Mouse (Mus musculus) bone marrow, adult 2 months (tissue): Measurements from ENCODE around the gene Sgpp2.

Experiments used
- CTCF ChIP-seq: fragments of 200-500 bp; IDR thresholded peaks from 2 replicates; pipeline ENCODE4 v1.5.1; 2011; ENCODE audit warnings: low read length, control low read depth; ENCODE audit not compliant: control insufficient read depth, insufficient read depth
- POLR2A ChIP-seq: fragments of 200-500 bp; IDR thresholded peaks from 2 replicates; pipeline ENCODE4 v1.6.1; 2011; ENCODE audit warnings: low read depth, mild to moderate bottlenecking, control low read depth, low read length, borderline replicate concordance; ENCODE audit not compliant: control insufficient read depth

DNA sequence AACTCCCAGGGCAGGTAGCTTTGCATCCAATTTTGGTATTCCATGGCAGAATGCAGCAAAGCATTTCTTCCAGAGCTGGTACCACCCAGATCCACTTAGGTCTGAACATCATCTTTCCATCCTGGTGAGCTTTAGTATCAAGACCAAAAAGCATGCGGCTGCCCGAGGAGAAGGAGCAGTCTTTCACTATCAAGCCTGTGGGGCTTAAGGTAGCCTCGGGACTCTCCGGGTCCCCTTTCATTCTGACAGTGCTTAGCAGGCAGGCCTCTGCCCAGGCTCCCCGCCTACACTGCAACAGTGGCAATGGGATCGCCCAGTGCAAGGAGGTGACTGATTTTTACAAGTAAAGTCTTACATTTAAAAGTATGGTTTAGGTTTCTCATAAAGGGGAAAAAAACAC is 142.4 kb downstream of the Sgpp2 start:
- no peak for TF ChIP-seq POLR2A
- no peak for TF ChIP-seq CTCF
